Mouse (Mus musculus): ENCODE measurements around the gene Zfp553. TPM values are rescaled to one million over a fixed set of nuclear protein-coding genes. Genes with fewer than 3 reads are reported as not detected.

Zfp553 gene
- polyA plus RNA-seq, 1 experiment from 2014 or later = 20.9 TPM

DNA sequence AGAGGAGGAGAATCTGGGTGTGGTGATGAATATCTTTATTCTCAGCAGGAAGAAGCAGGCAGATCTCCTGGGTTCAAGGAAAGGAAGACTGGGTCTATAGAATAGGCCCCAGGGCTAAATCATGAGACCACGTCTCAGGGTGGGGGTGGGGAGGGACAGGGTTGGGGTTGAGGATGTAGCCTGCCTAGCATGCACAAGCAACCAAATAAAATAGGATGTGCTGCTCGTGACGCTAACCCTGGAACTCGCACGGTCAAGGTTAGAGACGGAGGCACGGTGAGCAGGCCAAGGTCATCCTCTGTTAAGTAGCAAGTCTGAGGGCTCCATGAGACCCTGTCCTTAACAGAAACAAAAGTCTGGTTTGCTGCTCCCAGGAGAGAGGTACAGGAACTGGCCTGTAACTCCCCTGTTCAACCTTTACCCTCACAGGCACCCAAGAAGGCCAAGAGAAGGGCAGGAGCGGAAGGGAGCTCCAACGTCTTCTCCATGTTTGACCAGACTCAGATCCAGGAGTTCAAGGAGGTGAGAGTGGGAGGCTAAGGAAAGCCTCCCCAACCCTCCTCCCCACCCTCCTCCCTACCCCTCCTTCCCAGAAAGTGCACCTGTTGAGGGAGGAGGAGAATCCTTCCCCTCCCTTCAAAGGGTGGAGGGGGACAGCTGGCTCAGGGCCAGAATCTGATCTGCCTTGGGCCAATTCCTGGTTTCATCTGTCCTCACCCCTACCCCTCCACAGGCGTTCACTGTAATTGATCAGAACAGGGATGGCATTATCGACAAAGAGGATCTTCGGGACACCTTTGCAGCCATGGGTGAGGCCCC is 20.2 kb upstream of the Zfp553 start:
- ATAC-seq (replicated peaks; ENCODE audit: insufficient number of reproducible peaks, low FRiP score, low TSS enrichment, low read depth) (no peak), DNase-seq (ENCODE audit: low spot score) (no peak)
- Histone ChIP-seq H3K4me2 (ENCODE audit: low read depth, low read length) (no peak overlapping the region), H3K27me3 (ENCODE audit: control insufficient read depth, insufficient read depth, low read length) (peaks cover 2% of the 10 kb centered on the region; the same call in 1 of the 2 replicates), H3K4me1 (ENCODE audit: control insufficient read depth, insufficient read depth, low read length) (no peaks in the 10 kb centered on the region; the same call in 1 of the 2 replicates), H3K27ac (replicated peaks; ENCODE audit: low read depth, low read length) (no peak overlapping the region), H3K4me3 (ENCODE audit: low read depth, low read length) (no peak overlapping the region), H3K9ac (replicated peaks; ENCODE audit: low read length) (no peak overlapping the region), H3K9me3 (replicated peaks; ENCODE audit: control insufficient read depth, low read length) (no peaks in the 10 kb centered on the region), H3K36me3 (replicated peaks; ENCODE audit: control insufficient read depth, insufficient read depth, low read depth, low read length) (no peaks in the 10 kb centered on the region)
- 92% methylated on average over 12 of the region's 12 CpGs for WGBS

DNA sequence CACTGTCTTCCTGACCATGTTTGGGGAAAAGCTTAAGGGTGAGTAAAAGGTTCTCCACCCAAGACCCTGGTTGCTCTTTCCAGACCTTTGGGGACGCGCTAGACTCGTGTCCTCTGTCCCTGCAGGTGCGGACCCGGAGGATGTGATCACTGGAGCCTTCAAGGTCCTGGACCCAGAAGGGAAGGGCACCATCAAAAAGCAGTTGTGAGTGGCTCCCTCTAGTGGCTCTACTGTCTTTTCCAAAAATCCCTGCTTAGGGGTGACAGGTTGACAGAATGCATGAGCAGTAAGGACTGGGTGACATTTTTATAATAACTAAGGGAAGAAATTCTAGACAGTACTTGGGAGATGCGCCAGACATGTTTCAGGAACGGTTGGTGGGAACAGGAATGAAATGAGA is 19.4 kb upstream of the Zfp553 start:
- Histone ChIP-seq H3K9me3 (replicated peaks; ENCODE audit: control insufficient read depth, low read length) (no peaks in the 10 kb centered on the region), H3K27me3 (ENCODE audit: control insufficient read depth, insufficient read depth, low read length) (peaks cover 2% of the 10 kb centered on the region; the same call in 1 of the 2 replicates), H3K4me3 (ENCODE audit: low read depth, low read length) (no peak overlapping the region), H3K36me3 (replicated peaks; ENCODE audit: control insufficient read depth, insufficient read depth, low read depth, low read length) (no peaks in the 10 kb centered on the region), H3K9ac (replicated peaks; ENCODE audit: low read length) (no peak overlapping the region), H3K27ac (replicated peaks; ENCODE audit: low read depth, low read length) (no peak overlapping the region), H3K4me2 (ENCODE audit: low read depth, low read length) (no peak overlapping the region), H3K4me1 (ENCODE audit: control insufficient read depth, insufficient read depth, low read length) (no peaks in the 10 kb centered on the region; the same call in 1 of the 2 replicates)
- 30% methylated on average over 7 of the region's 7 CpGs for whole genome bisulfite sequencing
- ATAC-seq (replicated peaks; ENCODE audit: insufficient number of reproducible peaks, low FRiP score, low TSS enrichment, low read depth) (no peak), DNase-seq (ENCODE audit: low spot score) (peak; percentile 66)

DNA sequence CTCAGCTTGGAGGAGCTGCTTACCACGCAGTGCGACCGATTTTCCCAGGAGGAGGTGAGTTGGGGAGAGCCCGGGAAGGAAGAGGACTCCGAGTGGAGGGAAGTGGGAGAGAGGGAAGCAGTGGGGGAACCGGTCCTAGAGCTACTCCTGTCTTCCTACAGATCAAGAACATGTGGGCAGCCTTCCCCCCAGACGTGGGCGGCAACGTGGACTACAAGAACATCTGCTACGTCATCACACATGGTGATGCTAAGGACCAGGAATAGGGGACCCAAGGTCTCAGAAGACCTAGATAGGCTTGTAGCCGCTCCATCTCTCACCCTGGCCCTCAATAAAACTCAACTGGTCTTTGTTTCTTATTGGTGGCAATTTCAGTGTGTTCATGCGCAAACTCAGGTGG is 18.9 kb upstream of the Zfp553 start:
- ATAC-seq (replicated peaks; ENCODE audit: insufficient number of reproducible peaks, low FRiP score, low TSS enrichment, low read depth) (no peak), DNase-seq (ENCODE audit: low spot score) (no peak)
- H3K9me3 ChIP-seq (replicated peaks; ENCODE audit: control insufficient read depth, low read length) = no peaks in the 10 kb centered on the region
- H3K27ac ChIP-seq (replicated peaks; ENCODE audit: low read depth, low read length) = no peak overlapping the region
- H3K27me3 ChIP-seq (ENCODE audit: control insufficient read depth, insufficient read depth, low read length) = peaks cover 2% of the 10 kb centered on the region; the same call in 1 of the 2 replicates
- 52% methylated on average over 12 of the region's 12 CpGs for WGBS
- no peak overlapping the region for H3K4me2 ChIP-seq (ENCODE audit: low read depth, low read length)
- no peaks in the 10 kb centered on the region; the same call in 1 of the 2 replicates for H3K4me1 ChIP-seq (ENCODE audit: control insufficient read depth, insufficient read depth, low read length)
- no peaks in the 10 kb centered on the region for H3K36me3 ChIP-seq (replicated peaks; ENCODE audit: control insufficient read depth, insufficient read depth, low read depth, low read length)
- no peak overlapping the region for H3K9ac ChIP-seq (replicated peaks; ENCODE audit: low read length)
- no peak overlapping the region for H3K4me3 ChIP-seq (ENCODE audit: low read depth, low read length)

DNA sequence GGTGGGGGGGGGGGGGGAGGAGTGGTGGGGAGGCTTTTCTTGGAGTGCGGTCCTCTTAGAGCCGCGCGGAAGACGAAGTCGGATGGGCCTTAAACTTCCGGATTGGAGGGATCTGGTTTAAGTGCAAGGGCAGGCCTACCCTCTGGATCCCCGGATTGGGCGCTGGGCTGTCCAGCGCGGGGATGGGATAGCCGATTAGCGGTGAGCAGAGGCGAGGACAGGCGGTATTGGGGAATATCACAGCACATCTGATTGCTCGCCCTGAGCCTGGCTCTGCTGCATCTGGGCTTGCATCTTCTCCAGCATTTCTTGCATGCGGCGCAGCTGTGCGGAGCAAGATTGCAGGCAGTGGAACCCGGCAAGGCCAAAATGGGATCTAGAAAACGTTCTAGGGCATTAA is 18.3 kb upstream of the Zfp553 start:
- DNase-seq (ENCODE audit: low spot score) = no peak
- Histone ChIP-seq H3K36me3 (replicated peaks; ENCODE audit: control insufficient read depth, insufficient read depth, low read depth, low read length) (no peaks in the 10 kb centered on the region), H3K9me3 (replicated peaks; ENCODE audit: control insufficient read depth, low read length) (no peaks in the 10 kb centered on the region), H3K4me2 (ENCODE audit: low read depth, low read length) (peak overlapping the region; percentile 42; the same call in 1 of the 2 replicates), H3K4me3 (ENCODE audit: low read depth, low read length) (no peak overlapping the region), H3K27me3 (ENCODE audit: control insufficient read depth, insufficient read depth, low read length) (peaks cover 2% of the 10 kb centered on the region; the same call in 1 of the 2 replicates), H3K4me1 (ENCODE audit: control insufficient read depth, insufficient read depth, low read length) (no peaks in the 10 kb centered on the region; the same call in 1 of the 2 replicates), H3K9ac (replicated peaks; ENCODE audit: low read length) (peak overlapping the region; percentile 28), H3K27ac (replicated peaks; ENCODE audit: low read depth, low read length) (no peak overlapping the region)
- 26% methylated on average over 21 of the region's 21 CpGs for WGBS
- ATAC-seq (replicated peaks; ENCODE audit: insufficient number of reproducible peaks, low FRiP score, low TSS enrichment, low read depth) = no peak

DNA sequence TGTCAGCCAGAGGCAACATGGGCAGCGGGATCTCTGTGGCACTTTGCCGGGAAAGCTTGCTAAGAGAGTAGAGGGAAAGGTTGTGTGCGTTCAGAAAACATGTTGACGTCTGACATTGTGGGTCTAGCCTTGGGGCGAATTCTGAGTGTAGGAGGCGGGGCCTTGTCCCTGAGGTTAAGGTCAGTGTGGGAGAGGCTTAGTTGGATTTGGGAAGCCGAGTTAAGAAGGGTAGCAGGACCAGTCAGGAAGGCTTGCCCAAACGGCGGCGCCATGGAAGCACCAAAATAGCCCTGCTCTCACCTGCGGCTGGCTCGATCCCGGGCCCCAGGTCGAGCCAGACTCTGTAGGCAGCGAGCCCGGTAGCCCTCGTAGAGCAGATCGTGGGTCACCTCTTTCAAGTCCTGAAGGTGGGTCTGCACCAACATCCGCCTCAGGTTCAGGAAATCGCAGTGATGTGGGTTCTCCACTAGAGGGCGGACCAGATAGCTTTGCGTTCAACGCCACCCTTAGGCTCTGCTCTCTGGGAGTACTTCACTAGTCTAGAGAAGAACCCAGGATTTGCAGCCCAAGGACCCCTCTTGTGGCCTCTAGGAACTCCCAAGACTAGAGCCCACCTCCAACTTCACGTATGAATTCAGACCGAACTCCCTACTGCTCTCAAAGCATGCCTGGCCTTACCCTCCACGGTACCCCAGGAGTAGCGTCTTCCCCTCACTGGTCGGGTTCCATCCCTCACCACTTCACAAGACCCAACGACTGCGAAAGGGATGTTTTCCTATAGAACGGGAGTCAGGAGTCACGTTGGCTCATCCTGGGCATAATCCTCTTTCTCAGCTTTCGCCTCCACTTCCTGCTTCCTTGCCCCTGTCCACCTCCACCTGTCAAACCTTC is 17.6 kb upstream of the Zfp553 start:
- Histone ChIP-seq H3K36me3 (replicated peaks; ENCODE audit: control insufficient read depth, insufficient read depth, low read depth, low read length) (no peaks in the 10 kb centered on the region), H3K27ac (replicated peaks; ENCODE audit: low read depth, low read length) (no peak overlapping the region), H3K4me2 (ENCODE audit: low read depth, low read length) (peak overlapping the region; percentile 42), H3K27me3 (ENCODE audit: control insufficient read depth, insufficient read depth, low read length) (peaks cover 2% of the 10 kb centered on the region; the same call in 1 of the 2 replicates), H3K4me1 (ENCODE audit: control insufficient read depth, insufficient read depth, low read length) (no peaks in the 10 kb centered on the region; the same call in 1 of the 2 replicates), H3K9me3 (replicated peaks; ENCODE audit: control insufficient read depth, low read length) (no peaks in the 10 kb centered on the region), H3K9ac (replicated peaks; ENCODE audit: low read length) (peak overlapping the region; percentile 37), H3K4me3 (ENCODE audit: low read depth, low read length) (peak overlapping the region; percentile 22)
- 21% methylated on average over 33 of the region's 33 CpGs for WGBS
- no peak for ATAC-seq (replicated peaks; ENCODE audit: insufficient number of reproducible peaks, low FRiP score, low TSS enrichment, low read depth)
- DNase-seq (ENCODE audit: low spot score) = peak; percentile 89

DNA sequence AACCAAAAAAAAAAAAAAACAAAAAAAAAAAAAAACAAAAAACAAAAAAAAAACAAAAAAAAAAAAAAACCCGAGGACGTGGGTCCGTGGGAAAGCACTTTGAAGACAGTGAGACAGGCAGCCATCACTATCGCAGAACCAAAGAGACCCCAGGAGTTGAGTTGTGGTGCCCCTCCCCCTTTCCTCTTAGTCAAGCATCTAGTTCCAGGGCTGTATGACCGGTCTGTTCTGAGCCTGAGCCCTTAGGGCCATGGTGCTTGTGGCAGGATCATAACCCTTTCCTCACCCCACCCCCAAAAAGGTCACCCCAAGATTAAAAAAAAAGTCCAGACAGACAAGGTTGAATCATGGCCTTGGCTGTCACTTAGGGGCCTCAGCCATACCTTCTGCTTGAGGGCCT is 16.6 kb upstream of the Zfp553 start:
- H3K36me3 ChIP-seq (replicated peaks; ENCODE audit: control insufficient read depth, insufficient read depth, low read depth, low read length) = no peaks in the 10 kb centered on the region
- H3K27me3 ChIP-seq (ENCODE audit: control insufficient read depth, insufficient read depth, low read length) = peaks cover 2% of the 10 kb centered on the region; the same call in 1 of the 2 replicates
- no peaks in the 10 kb centered on the region; the same call in 1 of the 2 replicates for H3K4me1 ChIP-seq (ENCODE audit: control insufficient read depth, insufficient read depth, low read length)
- WGBS = 80% methylated on average over 5 of the region's 5 CpGs
- DNase-seq (ENCODE audit: low spot score) (no peak), ATAC-seq (replicated peaks; ENCODE audit: insufficient number of reproducible peaks, low FRiP score, low TSS enrichment, low read depth) (no peak)
- no peak overlapping the region for H3K4me3 ChIP-seq (ENCODE audit: low read depth, low read length)
- H3K9me3 ChIP-seq (replicated peaks; ENCODE audit: control insufficient read depth, low read length) = no peaks in the 10 kb centered on the region
- H3K9ac ChIP-seq (replicated peaks; ENCODE audit: low read length) = no peak overlapping the region
- H3K4me2 ChIP-seq (ENCODE audit: low read depth, low read length) = no peak overlapping the region
- H3K27ac ChIP-seq (replicated peaks; ENCODE audit: low read depth, low read length) = no peak overlapping the region

DNA sequence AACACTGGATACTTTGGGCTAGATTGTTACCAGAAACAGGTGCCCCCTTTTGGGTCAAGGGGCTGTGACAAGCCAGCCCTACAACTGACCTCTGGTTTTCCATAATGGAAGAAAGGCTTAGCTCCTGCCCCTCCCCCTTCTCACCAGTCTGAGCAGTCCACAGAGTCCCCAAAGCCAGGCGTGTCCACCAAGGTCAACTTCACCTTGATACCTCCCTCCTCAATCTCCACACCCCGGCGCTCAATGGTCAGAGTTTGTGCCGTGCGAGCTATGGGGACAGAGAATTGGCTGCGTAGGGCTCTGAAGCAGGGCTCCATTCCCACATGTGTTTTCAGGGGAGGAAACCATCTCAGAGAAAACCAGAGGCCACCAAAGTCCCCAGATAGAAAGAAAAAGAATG is 15.4 kb upstream of the Zfp553 start:
- H3K27me3 ChIP-seq (ENCODE audit: control insufficient read depth, insufficient read depth, low read length) = peaks cover 2% of the 10 kb centered on the region; the same call in 1 of the 2 replicates
- no peak for DNase-seq (ENCODE audit: low spot score)
- H3K36me3 ChIP-seq (replicated peaks; ENCODE audit: control insufficient read depth, insufficient read depth, low read depth, low read length) = no peaks in the 10 kb centered on the region
- H3K9me3 ChIP-seq (replicated peaks; ENCODE audit: control insufficient read depth, low read length) = no peaks in the 10 kb centered on the region
- H3K4me3 ChIP-seq (ENCODE audit: low read depth, low read length) = no peak overlapping the region
- no peak overlapping the region for H3K4me2 ChIP-seq (ENCODE audit: low read depth, low read length)
- no peak overlapping the region for H3K9ac ChIP-seq (replicated peaks; ENCODE audit: low read length)
- WGBS = 90% methylated on average over 6 of the region's 6 CpGs
- H3K27ac ChIP-seq (replicated peaks; ENCODE audit: low read depth, low read length) = no peak overlapping the region
- H3K4me1 ChIP-seq (ENCODE audit: control insufficient read depth, insufficient read depth, low read length) = no peaks in the 10 kb centered on the region; the same call in 1 of the 2 replicates
- ATAC-seq (replicated peaks; ENCODE audit: insufficient number of reproducible peaks, low FRiP score, low TSS enrichment, low read depth) = no peak

Data from embryonic facial prominence, embryonic 11.5 days (tissue).